Mouse (Mus musculus) adrenal gland (tissue): ENCODE results near the gene Nudcd3.

Experiments
- intact Hi-C: fragments of 180-260 bp; cut with DNase I; formaldehyde crosslinking; loops from one replicate; pipeline ENCODE4 v1.15.1; 2025
- long read RNA-seq, 2 experiments: library from polyadenylated mRNA; unstranded; transcript quantifications; one replicate each; pipeline ENCODE4 v2.0.0; 2020; ENCODE audit warnings: borderline replicate concordance in 1 of 2; ENCODE audit not compliant: insufficient replicate concordance in 1 of 2

The Nudcd3 gene
- long read RNA-seq, experiment 1, transcript Nudcd3-201 (6 exons, 3,927 nt): major isoform, 27 of 43 reads
- long read RNA-seq, experiment 1, partial matches to known transcripts: 5 of 43 reads
- long read RNA-seq, experiment 1, other reads (novel, unspliced or antisense): 11 of 43 reads
- long read RNA-seq, experiment 2, transcript Nudcd3-201 (6 exons, 3,927 nt): major isoform, 21 of 38 reads
- long read RNA-seq, experiment 2, partial matches to known transcripts: 4 of 38 reads
- long read RNA-seq, experiment 2, other reads (novel, unspliced or antisense): 13 of 38 reads

DNA sequence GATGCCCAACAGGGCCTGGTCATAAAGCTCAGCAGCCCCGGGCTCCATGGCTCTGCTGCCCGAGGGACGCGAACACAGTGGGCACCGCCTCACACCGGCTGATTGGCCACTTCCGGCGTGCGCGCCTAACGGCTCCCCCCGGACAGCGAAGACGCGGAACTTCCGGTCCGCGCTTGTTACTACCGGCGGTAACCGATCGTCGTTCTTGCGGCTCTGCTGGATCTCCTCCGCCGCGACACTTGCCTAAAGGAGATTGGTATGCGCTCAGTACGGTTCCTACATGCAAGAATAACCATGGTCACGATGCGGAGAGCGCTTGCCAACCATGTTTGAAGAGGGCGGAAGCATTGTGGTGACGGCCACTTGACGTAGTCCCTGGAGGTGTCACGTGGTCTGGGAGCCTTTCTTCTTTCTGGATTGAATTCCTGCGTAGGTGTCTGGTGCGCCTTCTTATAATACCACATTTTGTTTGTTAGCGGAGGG is at the start of gene Nudcd3:
Gene Nudcd3, minus strand, starts transcription at position 329 of the 483 bp plus-strand sequence.
- intact Hi-C loops: no loop called here

DNA sequence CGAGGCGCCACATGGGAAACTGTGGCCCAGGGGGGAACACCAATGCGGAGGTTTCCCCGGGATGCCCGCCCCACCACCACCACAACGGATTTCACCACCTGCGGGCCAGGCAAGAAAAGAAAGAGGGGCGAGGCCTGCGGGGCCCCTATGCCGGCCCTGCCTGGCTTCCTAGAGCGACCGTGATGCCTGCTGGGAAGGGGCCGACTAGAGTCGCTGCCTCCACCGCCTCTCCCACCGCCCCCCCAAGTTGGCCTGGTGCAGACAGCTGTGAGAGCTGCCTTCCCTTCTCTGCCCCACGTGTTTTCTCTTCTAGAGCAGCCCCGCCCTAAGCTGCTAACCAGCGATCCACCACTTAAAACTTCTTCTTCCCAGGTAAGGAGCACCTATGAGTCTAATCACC is 44.5 kb upstream of the Nudcd3 start:
- intact Hi-C loops: no loop called here

DNA sequence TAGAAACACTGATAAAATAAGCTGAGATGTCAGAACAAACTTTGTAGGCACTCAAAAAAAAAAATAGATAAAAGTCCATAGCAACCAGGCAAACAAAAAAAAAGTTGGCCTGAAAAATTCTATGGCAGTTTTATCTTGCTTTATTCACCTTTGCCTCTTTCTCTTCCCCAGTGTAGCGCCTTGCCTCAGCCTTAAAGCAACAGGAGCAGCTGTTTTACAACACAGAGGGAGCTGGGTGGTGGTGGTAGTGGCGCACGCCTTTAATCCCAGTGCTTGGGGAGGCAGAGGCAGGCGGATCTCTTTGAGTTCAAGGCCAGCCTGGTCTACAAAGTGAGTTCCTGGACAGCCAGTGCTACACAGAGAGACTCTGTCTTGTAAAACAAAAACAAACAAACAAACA is 32.8 kb upstream of the Nudcd3 start:
- intact Hi-C loops: no loop called here

DNA sequence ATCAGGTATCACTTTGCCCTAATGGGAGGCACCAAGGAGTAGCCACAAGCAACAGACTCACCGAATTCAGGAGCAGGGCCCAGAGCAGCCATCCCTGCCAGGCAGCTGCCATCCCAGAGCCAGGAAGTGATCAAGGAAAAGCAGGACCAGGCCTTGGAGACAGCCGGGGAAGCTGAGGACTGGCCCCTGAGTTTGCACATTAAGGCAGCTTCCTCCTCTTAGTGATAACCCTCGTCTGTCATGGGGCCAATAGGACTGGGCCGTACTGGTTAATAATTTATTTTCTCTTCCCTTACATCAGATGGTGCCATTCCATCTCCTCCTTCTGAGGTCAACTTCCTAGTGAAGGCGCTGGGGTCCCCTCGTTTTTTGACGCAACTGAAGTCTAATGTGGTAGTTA is 29.8 kb upstream of the Nudcd3 start, which contains the start of gene Npc1l1:
Gene Npc1l1, minus strand, starts transcription at position 132 of the 400 bp plus-strand sequence.
- intact Hi-C loops: no loop called here

DNA sequence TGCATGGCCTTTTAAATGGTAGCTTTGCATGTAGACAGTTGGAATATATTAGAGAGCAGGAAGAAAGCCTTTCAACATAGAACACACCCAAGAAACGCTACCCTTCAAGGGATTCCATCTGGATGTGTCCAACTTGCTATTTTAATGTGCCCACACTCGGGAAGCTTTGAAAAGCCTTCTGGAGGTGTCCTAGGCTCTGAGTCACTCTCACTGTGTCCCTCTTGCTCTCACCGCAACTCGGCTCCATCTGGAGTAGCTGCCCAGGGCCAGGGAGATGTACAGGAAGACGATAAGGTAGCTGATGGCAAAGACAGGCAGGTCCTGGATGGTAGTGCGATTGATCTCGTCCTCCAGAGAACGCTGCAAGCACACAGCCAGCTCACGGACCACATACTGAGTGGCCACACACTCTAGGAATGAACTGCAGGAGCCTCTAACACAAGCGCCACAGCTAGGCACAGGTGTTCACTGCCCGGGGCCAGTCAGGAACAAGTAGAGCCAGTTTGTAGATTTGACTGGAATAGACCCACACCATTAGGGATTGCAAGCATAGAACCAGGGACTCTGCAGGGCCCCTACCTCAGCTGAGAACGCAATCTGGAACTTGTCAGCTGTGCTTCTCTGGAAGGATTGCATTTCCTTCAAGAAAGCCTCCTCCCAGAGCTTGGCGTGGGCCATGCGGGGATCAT is 24.5 kb upstream of the Nudcd3 start:
- intact Hi-C loops: no loop called here

DNA sequence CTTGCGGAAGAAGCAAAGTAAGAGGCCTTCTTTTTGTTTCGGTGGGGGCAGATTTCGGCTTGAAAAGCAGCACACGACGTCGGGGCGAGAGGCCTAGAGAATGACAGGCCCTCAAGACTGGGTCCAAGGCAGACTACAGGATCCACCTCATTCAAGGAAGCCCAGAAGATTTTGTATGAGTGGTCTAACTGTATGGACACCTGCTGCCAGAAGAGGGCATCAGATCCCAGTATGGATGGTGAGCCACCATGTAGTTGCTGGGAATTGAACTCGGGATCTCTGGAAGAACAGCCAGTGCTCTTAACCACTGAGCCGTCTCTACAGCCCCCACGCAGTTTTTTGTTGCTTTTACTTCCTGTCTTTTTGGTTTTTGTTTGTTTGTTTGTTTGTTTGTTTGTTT is 22.0 kb upstream of the Nudcd3 start:
- intact Hi-C loops: no loop called here

DNA sequence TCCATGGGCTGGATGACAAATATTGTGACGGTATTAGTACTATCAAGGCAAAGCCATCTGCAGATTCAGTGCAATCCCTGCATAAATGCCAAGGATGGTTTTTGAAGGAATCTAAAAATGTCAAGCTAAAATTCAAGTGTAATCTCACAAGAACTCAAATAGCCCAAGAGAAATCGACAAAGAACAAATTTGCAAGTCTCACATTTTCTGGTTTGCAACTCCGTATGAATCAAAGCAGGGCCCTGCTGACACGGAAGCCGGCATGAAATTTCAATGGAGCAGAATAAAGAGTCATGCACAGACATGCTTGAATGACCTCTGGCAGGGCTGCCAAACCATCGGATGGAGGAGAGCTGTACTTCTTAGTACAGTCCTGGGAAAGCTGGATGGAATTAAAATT is 19.8 kb upstream of the Nudcd3 start:
- intact Hi-C loops: no loop called here

DNA sequence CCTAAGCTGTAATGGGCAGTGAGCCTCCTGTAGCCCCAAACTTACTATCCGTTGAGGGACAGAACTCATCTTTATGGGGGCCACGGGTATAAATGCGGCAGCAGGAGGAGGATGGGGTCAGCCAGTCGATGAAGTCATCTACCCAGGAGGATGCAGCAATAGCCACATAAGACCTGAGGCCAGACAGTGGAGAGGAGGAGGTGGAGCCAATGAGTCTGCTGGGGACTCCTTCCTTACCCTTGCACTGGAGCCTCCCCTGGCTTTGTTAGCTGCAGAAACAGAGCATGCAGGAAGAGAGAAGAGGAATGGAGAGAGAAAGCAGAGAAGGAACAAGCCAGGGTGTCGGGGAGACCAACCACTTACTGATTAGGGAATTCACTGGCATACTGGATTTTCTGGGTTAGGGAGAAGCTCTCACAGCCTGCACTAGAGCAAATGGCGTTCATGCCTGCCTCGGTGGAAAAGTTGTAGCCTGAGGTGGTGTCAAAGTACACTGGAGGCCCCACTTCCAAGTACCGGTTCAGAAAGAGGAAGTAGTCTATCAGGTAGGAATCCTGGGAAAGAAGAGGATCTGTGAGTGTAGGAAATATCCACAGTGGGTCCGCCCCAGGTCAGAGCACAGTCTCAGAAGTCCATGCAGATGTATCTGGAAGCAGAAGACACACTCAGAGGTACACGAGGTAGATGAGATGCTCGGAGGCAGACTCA is 18.1 kb upstream of the Nudcd3 start:
- intact Hi-C loops: no loop called here

DNA sequence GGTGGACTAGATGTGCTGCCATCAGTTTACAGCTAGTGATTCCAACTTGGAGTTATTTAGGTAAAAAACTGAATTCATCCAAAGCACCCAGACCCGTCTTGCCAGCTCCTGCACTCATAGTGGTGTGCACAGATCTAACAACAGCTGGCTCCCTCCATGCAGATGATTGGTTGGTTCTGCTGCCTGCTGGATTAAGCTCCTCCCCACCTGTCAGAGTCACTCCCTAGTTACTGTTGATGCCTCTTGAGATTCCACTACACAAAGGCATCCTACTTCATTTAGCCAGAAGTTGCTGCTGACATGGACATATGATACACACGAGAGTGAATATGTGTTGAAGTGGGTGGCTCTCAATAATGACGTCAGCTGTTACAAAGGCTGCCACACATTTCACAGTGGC is 16.6 kb upstream of the Nudcd3 start:
- intact Hi-C loops: no loop called here

DNA sequence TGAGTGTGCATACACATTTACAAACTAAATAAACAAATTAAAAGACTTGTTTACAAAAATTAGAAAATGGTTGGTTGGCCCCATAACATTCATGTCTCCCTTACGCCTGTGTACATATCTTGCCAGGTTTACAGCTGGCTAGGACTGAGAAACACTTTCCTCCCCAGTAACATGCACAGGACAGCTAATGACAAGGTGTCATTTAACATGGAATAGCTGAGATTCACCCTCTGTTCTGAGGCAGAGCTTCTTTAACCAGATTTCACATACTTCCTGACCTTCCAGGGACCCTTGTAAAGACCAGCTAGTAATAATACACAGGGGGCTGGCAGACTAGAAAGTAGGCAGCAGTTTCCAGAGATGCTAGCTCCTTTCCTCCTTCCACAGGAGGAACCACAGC is 7.9 kb upstream of the Nudcd3 start:
- intact Hi-C loops: no loop called here

DNA sequence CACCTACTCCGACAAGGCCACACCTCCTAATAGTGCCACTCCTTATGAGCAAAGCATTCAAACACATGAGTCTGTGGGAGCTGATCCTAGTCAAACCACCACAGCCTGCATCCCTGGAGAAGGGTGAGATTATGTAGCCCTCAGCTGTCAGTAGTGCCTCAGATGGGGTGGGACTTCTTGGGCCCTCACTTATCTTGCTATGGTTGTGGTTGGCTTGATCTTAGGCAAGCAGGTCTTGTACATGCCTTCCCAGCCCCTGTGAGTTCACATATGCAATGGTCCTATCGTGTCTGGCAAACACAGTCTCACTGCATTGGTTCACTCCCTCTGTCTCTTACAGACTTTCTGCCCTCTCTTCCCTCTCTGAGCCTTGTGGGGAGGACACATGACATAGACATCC is 6.9 kb upstream of the Nudcd3 start:
- intact Hi-C loops: no loop called here

DNA sequence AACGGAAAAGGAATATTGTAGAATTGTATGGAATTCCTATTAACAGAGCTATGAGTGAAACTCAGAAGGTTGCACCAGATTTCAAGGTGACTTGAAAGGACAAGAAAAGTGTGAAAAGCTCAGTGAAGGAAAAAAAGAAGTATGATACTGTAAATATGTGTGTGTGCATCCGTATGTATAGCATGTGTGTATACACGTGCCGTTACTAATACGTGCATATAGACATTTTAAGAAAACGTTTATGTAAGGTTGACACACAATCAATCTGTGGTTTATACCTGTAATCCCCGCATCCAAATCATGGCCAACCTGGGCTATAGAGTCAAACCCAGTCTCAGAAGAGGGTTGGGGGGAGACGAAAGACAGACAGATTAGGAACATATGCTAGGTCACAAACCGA is 355 bp upstream of the Nudcd3 start:
- intact Hi-C loops: no loop called here

DNA sequence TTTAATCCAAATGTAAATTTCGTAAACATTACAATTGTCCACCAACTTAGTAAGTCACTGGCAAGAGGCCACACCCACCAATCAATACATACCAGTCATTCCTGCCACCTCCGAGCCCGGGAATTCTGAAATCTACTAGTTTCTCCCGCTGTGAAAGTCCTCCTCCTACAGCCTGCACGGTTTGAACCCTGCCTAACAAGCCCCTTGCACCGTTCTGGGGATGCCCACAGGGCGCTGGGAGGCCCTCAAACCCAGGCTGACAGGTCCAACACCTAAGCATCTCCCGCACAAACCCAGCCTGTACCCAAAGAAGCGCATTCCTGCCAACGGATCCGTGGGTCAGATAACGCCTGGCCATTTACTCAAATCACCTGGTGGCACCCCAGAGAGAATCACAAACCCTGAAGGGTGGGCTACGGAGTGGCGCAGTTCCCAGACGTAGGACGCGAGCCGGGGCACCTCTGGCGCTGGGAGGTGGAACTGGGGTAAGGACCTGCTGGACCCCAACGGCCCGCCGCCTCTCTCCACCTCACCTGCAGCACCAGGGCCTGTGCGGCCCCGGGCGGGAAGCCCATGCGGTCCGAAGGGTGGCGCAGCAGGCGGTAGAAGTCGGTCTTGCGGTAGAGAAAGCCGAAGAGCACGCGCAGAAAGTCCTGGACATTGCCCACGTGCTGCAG is 667 bp downstream of the Nudcd3 start, which contains the start of gene A730071L15Rik:
Gene A730071L15Rik, plus strand, starts transcription at position 620 of the 677 bp plus-strand sequence.
- intact Hi-C loops: loop anchor here (5.0 kb wide), 1 partner anchor 68 kb away; the partner anchor contains the start of gene Ddx56

DNA sequence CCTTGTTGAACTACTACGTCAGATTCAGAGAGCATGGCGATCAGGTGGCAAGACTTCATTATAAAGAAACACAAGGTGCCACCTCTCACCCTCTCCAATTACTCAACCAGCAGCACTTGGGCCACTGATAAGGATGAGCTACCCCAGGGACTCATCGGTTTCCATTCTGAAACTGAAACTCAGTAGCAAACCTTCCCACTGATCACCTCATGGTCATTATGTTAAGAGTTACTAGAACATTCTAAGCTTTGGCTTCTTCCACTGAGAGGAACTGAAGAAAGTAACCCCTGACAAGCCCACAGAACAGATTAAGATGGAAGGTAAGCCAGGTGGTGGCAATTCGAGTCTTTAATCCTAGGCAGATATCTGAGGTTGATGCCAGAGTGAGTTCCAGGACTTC is 1.8 kb downstream of the Nudcd3 start:
- intact Hi-C loops: loop anchor here (5.0 kb wide), 1 partner anchor 69 kb away; the partner anchor contains the start of gene Ddx56

DNA sequence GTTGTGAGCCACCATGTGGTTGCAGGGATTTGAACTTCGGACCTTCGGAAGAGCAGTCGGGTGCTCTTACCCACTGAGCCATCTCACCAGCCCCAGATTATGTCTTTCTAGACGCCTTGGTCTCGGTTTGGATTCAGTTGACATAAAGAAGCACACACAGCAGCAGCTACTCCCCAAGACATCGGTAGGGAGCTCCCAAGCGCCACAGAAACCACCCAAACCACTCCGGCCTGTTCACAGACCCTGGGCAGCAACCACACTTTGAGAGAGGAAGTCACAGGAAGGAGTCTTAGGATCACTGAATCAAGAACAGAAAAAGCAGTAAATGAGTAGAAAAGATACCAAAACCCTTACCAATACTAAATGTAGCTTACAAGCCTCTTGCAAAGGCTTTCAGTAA is 3.4 kb downstream of the Nudcd3 start:
- intact Hi-C loops: loop anchor here (5.0 kb wide), 1 partner anchor 71 kb away; the partner anchor contains the start of gene Ddx56

DNA sequence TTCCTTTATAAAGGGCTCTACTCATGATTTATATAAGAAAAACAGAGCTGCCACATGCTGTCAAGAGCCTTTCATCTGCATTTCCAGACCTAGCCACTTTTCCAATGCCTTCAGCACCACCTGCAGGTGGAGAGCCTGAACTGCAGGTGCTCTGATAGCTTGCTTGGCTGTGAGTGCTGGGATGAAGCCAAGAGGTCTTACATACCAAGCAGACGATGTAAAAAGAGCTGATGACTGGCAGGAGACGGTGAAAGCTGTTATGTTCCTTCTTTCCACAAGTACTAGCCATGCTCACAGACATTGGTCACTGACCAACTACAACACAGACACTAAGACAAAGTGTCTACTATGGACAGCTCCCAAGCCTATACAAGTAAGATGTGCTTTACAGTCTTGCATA is 12.3 kb downstream of the Nudcd3 start:
- intact Hi-C loops: loop anchor here (2.0 to 5.0 kb wide), 3 partner anchors 71 to 191 kb away; no protein-coding TSS in a partner anchor

DNA sequence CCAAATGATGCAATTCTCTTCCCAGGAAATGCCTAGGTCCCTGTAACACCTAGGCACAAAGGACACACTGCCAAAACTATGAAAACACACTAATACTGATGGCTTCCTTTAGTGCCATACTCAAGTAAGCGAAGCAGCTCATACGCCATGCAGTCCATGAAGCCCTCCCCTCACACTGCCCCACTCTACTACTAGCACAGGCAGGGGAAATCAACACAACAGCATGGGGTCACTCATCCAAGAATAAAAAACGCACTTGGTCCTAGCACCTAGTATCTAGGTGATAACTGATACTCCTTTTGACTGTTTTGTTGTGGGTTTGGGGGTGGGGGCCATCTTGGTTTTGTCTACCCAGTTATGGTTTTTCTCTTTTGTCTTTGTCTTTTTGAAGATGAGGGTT is 12.8 kb downstream of the Nudcd3 start:
- intact Hi-C loops: loop anchor here (5.0 kb wide), 2 partner anchors 70 to 155 kb away; no protein-coding TSS in a partner anchor

DNA sequence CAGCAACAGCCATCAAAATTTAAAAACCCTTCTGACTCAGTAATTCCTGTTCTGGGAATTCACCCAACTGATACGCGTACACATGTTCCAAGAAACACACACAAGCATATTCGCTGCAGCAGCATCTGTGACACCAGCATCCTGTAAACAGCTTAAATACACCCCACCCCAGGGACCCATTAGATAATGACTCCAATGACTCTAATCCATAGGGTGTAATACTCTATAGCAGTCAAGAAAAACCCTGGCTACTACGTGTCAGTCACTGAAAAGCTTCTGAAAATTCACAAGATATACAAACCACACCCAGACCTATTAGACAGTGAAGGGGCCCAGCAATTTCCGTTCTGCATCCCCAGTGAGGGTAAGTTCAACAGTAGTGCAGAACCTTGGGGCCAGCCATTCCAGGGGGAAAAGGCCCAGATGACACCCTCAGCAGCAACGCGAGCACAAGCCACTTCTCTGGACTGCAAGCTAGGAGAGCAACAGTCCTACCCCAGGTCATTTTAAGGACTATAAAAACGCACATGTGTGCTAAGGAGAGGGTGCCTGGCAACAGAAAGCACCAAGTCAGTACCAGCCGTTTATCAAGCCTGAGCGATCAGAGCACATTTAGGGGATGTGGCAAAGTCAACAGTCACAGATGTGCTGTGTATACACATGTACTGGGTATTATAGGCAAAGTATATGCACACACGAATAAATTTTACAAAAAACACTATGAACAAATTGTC is 15.8 kb downstream of the Nudcd3 start:
- intact Hi-C loops: no loop called here

DNA sequence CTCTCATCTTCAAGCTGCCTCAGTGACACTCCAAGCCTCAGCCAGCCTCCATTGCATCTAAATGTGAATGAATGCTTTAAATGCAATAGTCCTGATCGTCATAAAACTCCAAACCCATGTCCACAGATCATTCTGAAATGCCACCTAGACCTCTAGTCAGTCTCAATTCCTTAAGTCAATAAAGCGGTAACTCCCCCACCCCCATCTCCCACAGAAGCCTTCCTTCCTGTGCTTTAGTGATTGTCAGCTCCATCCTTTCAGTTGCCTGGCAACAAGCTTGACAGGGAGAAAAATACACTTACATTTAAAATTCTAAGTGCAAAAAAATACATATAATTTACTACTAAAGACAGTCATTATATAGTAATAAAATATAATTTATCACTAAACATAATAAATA is 17.0 kb downstream of the Nudcd3 start:
- intact Hi-C loops: no loop called here

DNA sequence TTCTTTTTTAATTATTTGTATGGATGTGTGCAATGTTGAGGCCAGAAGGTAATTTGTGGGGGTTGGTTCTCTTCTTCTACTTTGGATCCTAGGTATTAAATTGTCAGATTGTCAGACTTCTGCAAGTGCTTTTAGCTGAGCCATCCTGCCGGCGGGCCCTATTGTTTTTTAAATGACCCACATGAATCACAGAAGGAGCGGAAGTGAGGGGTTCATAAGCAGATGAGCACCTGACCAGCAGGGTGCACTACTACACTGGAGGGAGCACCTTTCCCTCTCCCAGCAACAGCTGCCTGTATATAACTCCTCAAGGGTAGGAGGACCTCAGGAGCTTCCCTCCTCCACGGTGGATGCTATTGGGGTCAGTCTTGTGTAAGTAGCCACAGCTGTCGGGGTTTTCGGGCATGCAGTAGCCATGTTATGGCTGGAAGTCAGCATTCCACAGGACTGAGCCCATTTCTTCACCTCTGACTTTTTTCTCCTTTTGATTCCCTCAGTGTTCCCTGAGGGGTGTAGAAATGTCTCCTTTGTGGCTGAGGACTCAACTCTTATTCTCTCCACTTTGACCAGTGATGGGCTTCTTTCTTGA is 19.3 kb downstream of the Nudcd3 start:
- intact Hi-C loops: no loop called here
